Mouse (Mus musculus) right cerebral cortex, adult 18-20 months (tissue): ENCODE results near the gene Bud31.
"Not testable (repeated sequence)": the region's sequence is repeated elsewhere in the genome, so short reads cannot be mapped to it uniquely, and the experiment has no call there.

Experiments used
- DNase-seq: peaks from one replicate; pipeline ENCODE4 v3.0.0; 2022; ENCODE audit warnings: mixed read lengths

Bud31 gene

GRCm38 (mm10) chr5:145139571-145140519, at the start of gene Bud31, which contains the start of gene Pdap1:
Bud31 (plus strand) TSS chr5:145140362.
Pdap1 (minus strand) TSS chr5:145140238.
- DNase-seq: peak; percentile 95

GRCm38 (mm10) chr5:145096195-145096594, 44.0 kb upstream of the Bud31 start:
- no peak for DNase-seq

- DNase-seq: no peak
Observed at GRCm38 (mm10) chr5:145098340-145098821, 41.8 kb upstream of the Bud31 start.

GRCm38 (mm10) chr5:145100960-145101359, 39.2 kb upstream of the Bud31 start:
- DNase-seq: no peak

- not testable (repeated sequence) for DNase-seq
Observed at GRCm38 (mm10) chr5:145101451-145101850, 38.7 kb upstream of the Bud31 start.

- DNase-seq: no peak
Observed at GRCm38 (mm10) chr5:145102706-145103105, 37.5 kb upstream of the Bud31 start.

- peak; percentile 69 for DNase-seq
Observed at GRCm38 (mm10) chr5:145104328-145104727, 35.8 kb upstream of the Bud31 start.

GRCm38 (mm10) chr5:145105694-145106275, 34.4 kb upstream of the Bud31 start:
- DNase-seq: no peak

- DNase-seq: no peak
Observed at GRCm38 (mm10) chr5:145110401-145110800, 29.8 kb upstream of the Bud31 start.

- no peak for DNase-seq
Observed at GRCm38 (mm10) chr5:145112566-145112965, 27.6 kb upstream of the Bud31 start.

GRCm38 (mm10) chr5:145113416-145113815, 26.7 kb upstream of the Bud31 start:
- no peak for DNase-seq

GRCm38 (mm10) chr5:145114071-145114605, 26.0 kb upstream of the Bud31 start, which contains the start of gene Arpc1b:
Arpc1b (plus strand) TSS chr5:145114215.
- no peak for DNase-seq

GRCm38 (mm10) chr5:145114606-145115473, 25.3 kb upstream of the Bud31 start:
- DNase-seq: peak; percentile 34

- no peak for DNase-seq
Observed at GRCm38 (mm10) chr5:145115736-145116135, 24.4 kb upstream of the Bud31 start.

GRCm38 (mm10) chr5:145116316-145116715, 23.8 kb upstream of the Bud31 start:
- peak; percentile 38 for DNase-seq

- no peak for DNase-seq
Observed at GRCm38 (mm10) chr5:145116916-145117315, 23.2 kb upstream of the Bud31 start.

- DNase-seq: no peak
Observed at GRCm38 (mm10) chr5:145118005-145118404, 22.2 kb upstream of the Bud31 start.

GRCm38 (mm10) chr5:145118461-145118860, 21.7 kb upstream of the Bud31 start:
- DNase-seq: no peak

GRCm38 (mm10) chr5:145119385-145119784, 20.8 kb upstream of the Bud31 start:
- no peak for DNase-seq

GRCm38 (mm10) chr5:145120921-145121320, 19.2 kb upstream of the Bud31 start:
- no peak for DNase-seq

- DNase-seq: no peak
Observed at GRCm38 (mm10) chr5:145123396-145123795, 16.8 kb upstream of the Bud31 start.

- DNase-seq: no peak
Observed at GRCm38 (mm10) chr5:145126580-145126979, 13.6 kb upstream of the Bud31 start.
